8 mouse cellular contexts compared by ENCODE assay signal in the genomic region with DNA sequence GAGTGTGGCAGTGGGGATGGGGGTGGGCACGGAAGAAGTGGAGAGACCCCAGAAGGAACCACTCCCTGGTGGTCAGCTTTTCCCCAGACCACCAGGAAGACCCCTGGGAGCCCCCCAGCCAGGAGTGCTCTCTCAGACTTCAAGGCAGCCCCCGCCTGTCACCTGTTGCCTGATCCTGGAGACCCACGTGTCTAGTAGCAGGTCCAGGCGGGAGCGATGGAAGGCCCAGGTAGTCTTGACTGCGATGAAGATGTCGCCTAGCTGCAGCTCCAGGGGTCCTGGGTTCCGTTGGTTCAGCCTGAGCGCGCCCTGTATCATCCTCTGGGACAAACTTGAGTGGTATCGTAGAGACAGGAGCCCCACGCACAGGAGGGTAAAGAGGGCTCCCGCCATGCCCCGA. TPM values are rescaled to one million over a fixed set of nuclear protein-coding genes. Genes with fewer than 3 reads are reported as not detected.
A peak's percentile ranks its signal among the peaks of the same experiment; 100 is the strongest.
DNase-seq lines count a peak whose midpoint lies in the region; ATAC-seq and TF ChIP-seq lines count a peak whose summit lies in the region.

No protein-coding gene starts in this region.

- TF ChIP-seq CTCF in kidney, adult 2 months (conservative IDR thresholded peaks at IDR 0.05; ENCODE audit: insufficient read depth, insufficient read length, low read depth, low read length) = no peak
- no peak for TF ChIP-seq CTCF in bone marrow macrophage, adult 2 months (IDR thresholded peaks at IDR 0.05; ENCODE audit: low read depth, low read length)
- no peak for TF ChIP-seq CTCF in cerebellum, adult 2 months (IDR thresholded peaks at IDR 0.05; ENCODE audit: borderline replicate concordance, insufficient read depth, low read depth, low read length)

- DNase-seq in kidney, adult 2 months = no peak
- DNase-seq in kidney, adult 11 months = no peak
- no peak for DNase-seq in midbrain, embryonic 11.5 days (ENCODE audit: low spot score, missing footprints)
- DNase-seq in right cerebral cortex, adult 18-20 months = no peak
- no peak for DNase-seq in urinary bladder, postnatal 4 days (ENCODE audit: low spot score in 2 of 2)
- DNase-seq in cerebellum, adult 2 months = no peak

- H3K4me3 ChIP-seq in kidney, adult 2 months (ENCODE audit: insufficient read depth, low read depth, low read length) = peak overlapping the region; percentile 25
- peak overlapping the region; percentile 63 for H3K4me3 ChIP-seq in bone marrow macrophage, adult 2 months (ENCODE audit: insufficient read depth, low read length)
- H3K4me3 ChIP-seq in hindbrain, embryonic 13.5 days = peak overlapping the region; percentile 34
- H3K4me3 ChIP-seq in midbrain, embryonic 11.5 days (ENCODE audit: low read depth, low read length) = peak overlapping the region; percentile 47
- H3K4me3 ChIP-seq in cerebellum, adult 2 months (replicated peaks; ENCODE audit: insufficient read depth, low read depth, low read length) = no peak overlapping the region

- peak overlapping the region; percentile 48 for H3K4me2 ChIP-seq in hindbrain, embryonic 13.5 days
- peak overlapping the region; percentile 65 for H3K4me2 ChIP-seq in midbrain, embryonic 11.5 days

- H3K36me3 ChIP-seq in kidney, adult 2 months (ENCODE audit: control insufficient read depth, insufficient read depth, low read length) = peaks cover 1% of the 10 kb centered on the region
- H3K36me3 ChIP-seq in hindbrain, embryonic 13.5 days = no peaks in the 10 kb centered on the region
- peaks cover 5% of the 10 kb centered on the region for H3K36me3 ChIP-seq in midbrain, embryonic 11.5 days (ENCODE audit: control insufficient read depth, insufficient read depth, low read length)

- TF ChIP-seq POLR2A in kidney, adult 2 months (IDR thresholded peaks at IDR 0.05; ENCODE audit: low read depth, low read length) = no peak
- TF ChIP-seq POLR2A in bone marrow macrophage, adult 2 months (IDR thresholded peaks at IDR 0.05; ENCODE audit: borderline replicate concordance, low read depth, low read length) = no peak
- no peak for TF ChIP-seq POLR2A in cerebellum, adult 2 months (IDR thresholded peaks at IDR 0.05; ENCODE audit: borderline replicate concordance, insufficient read depth, low read length)

- no peaks in the 10 kb centered on the region for H3K4me1 ChIP-seq in kidney, adult 2 months (ENCODE audit: control insufficient read depth, insufficient read depth, low read length)
- H3K4me1 ChIP-seq in bone marrow macrophage, adult 2 months (ENCODE audit: control insufficient read depth, insufficient read depth, low read length) = peaks cover 11% of the 10 kb centered on the region
- peaks cover 53% of the 10 kb centered on the region for H3K4me1 ChIP-seq in hindbrain, embryonic 13.5 days (replicated peaks)
- peaks cover 47% of the 10 kb centered on the region for H3K4me1 ChIP-seq in midbrain, embryonic 11.5 days (ENCODE audit: control insufficient read depth, insufficient read depth, low read length)
- no peaks in the 10 kb centered on the region for H3K4me1 ChIP-seq in cerebellum, adult 2 months (ENCODE audit: control insufficient read depth, insufficient read depth, low read length)

- H3K27me3 ChIP-seq in kidney, adult 2 months (replicated peaks; ENCODE audit: control insufficient read depth, insufficient read depth, low read length) = no peaks in the 10 kb centered on the region
- no peaks in the 10 kb centered on the region for H3K27me3 ChIP-seq in hindbrain, embryonic 13.5 days
- H3K27me3 ChIP-seq in midbrain, embryonic 11.5 days (ENCODE audit: control insufficient read depth, insufficient read depth, low read length) = no peaks in the 10 kb centered on the region
- H3K27me3 ChIP-seq in cerebellum, adult 2 months (ENCODE audit: control insufficient read depth, insufficient read depth, low read length) = no peaks in the 10 kb centered on the region

- peak overlapping the region; percentile 62 for H3K9ac ChIP-seq in hindbrain, embryonic 13.5 days
- H3K9ac ChIP-seq in midbrain, embryonic 11.5 days (ENCODE audit: low read length) = peak overlapping the region; percentile 64

- H3K9me3 ChIP-seq in hindbrain, embryonic 13.5 days = no peaks in the 10 kb centered on the region
- H3K9me3 ChIP-seq in midbrain, embryonic 11.5 days (ENCODE audit: control insufficient read depth, low read length) = no peaks in the 10 kb centered on the region

- no peak for ATAC-seq in hindbrain, embryonic 13.5 days (ENCODE audit: low FRiP score)
- peak; percentile 0; the same call in 1 of the 2 replicates for ATAC-seq in midbrain, embryonic 11.5 days (ENCODE audit: low FRiP score)

- peak overlapping the region; percentile 86 for H3K27ac ChIP-seq in kidney, adult 2 months (ENCODE audit: insufficient read depth, low read depth, low read length)
- H3K27ac ChIP-seq in bone marrow macrophage, adult 2 months (ENCODE audit: insufficient read depth, low read depth, low read length) = peak overlapping the region; percentile 60
- peak overlapping the region; percentile 84 for H3K27ac ChIP-seq in hindbrain, embryonic 13.5 days
- H3K27ac ChIP-seq in midbrain, embryonic 11.5 days (ENCODE audit: low read depth, low read length) = peak overlapping the region; percentile 96
- H3K27ac ChIP-seq in cerebellum, adult 2 months (ENCODE audit: insufficient read depth, low read length) = no peak overlapping the region

- 42% methylated on average over 14 of the region's 14 CpGs for WGBS in kidney, adult 2 months
- WGBS in hindbrain, embryonic 13.5 days = 35% methylated on average over 14 of the region's 14 CpGs
- 36% methylated on average over 14 of the region's 14 CpGs for WGBS in midbrain, embryonic 11.5 days
- 25% methylated on average over 14 of the region's 14 CpGs for WGBS in cerebellum, adult 2 months

RNA-seq across cellular contexts. Expression of gene Mfng, which starts 0.4 kb away (rescaled TPM):
- 15.7 and 16.6 TPM in 2 replicates for polyA plus RNA-seq in kidney, adult 2 months (2012; rRNA removed)
- polyA plus RNA-seq in bone marrow macrophage, adult 2 months (2012; ENCODE audit: insufficient read depth, insufficient read length, missing spikeins) = 14.0 and 16.2 TPM in 2 replicates
- 36.7 and 40.1 TPM in 2 replicates for polyA plus RNA-seq in hindbrain, embryonic 13.5 days (2015; fragmentation: Nextera tagmentation; extraction: Ambion mirVana)
- polyA plus RNA-seq in midbrain, embryonic 11.5 days (2014; fragmentation: Nextera tagmentation; extraction: Ambion mirVana) = 57.2 and 61.8 TPM in 2 replicates
- polyA plus RNA-seq in cerebellum, adult 2 months (2012; rRNA removed) = 3.8 and 4.4 TPM in 2 replicates

RNA-seq across cellular contexts. Expression of gene Card10, which starts 30.0 kb away (rescaled TPM):
- polyA plus RNA-seq in kidney, adult 2 months (2012; rRNA removed) = 80.4 and 93.7 TPM in 2 replicates
- polyA plus RNA-seq in bone marrow macrophage, adult 2 months (2012; ENCODE audit: insufficient read depth, insufficient read length, missing spikeins) = 0.23 TPM in 1 of 2 replicates, not detected in the other
- polyA plus RNA-seq in hindbrain, embryonic 13.5 days (2015; fragmentation: Nextera tagmentation; extraction: Ambion mirVana) = 1.6 TPM in 2 replicates
- 1.3 and 1.5 TPM in 2 replicates for polyA plus RNA-seq in midbrain, embryonic 11.5 days (2014; fragmentation: Nextera tagmentation; extraction: Ambion mirVana)
- 7.1 and 8.2 TPM in 2 replicates for polyA plus RNA-seq in cerebellum, adult 2 months (2012; rRNA removed)

RNA-seq across cellular contexts. Expression of gene Elfn2, which starts 54.3 kb away (rescaled TPM):
- 0.03 and 0.04 TPM in 2 replicates for polyA plus RNA-seq in kidney, adult 2 months (2012; rRNA removed)
- polyA plus RNA-seq in bone marrow macrophage, adult 2 months (2012; ENCODE audit: insufficient read depth, insufficient read length, missing spikeins) = not detected in 2 replicates
- 4.6 and 5.0 TPM in 2 replicates for polyA plus RNA-seq in hindbrain, embryonic 13.5 days (2015; fragmentation: Nextera tagmentation; extraction: Ambion mirVana)
- polyA plus RNA-seq in midbrain, embryonic 11.5 days (2014; fragmentation: Nextera tagmentation; extraction: Ambion mirVana) = 0.18 TPM in 2 replicates
- polyA plus RNA-seq in cerebellum, adult 2 months (2012; rRNA removed) = 18.0 and 20.6 TPM in 2 replicates
